Mouse (Mus musculus) CD4-positive helper T cell, adult 2 months (primary cell): Measurements from ENCODE around the gene Tfb1m.

Experiments used
- DNase-seq: peaks from one replicate; pipeline ENCODE4 v3.0.0-alpha.2; 2012; ENCODE audit warnings: low read depth, missing footprints, low spot score

Tfb1m gene

GRCm38 (mm10) chr17:3557331-3558311 is at the start of gene Tfb1m:
Tfb1m (minus strand) TSS chr17:3557781.
- peak; percentile 98 for DNase-seq

- DNase-seq, result no peak
These were observed 45.5 kb upstream of the Tfb1m start for GRCm38 (mm10) chr17:3602954-3603672.

GRCm38 (mm10) chr17:3598393-3598792 is 40.8 kb upstream of the Tfb1m start:
- DNase-seq, result no peak

GRCm38 (mm10) chr17:3597866-3598265 is 40.3 kb upstream of the Tfb1m start:
- DNase-seq, result no peak

- no peak for DNase-seq
These were observed 39.5 kb upstream of the Tfb1m start for GRCm38 (mm10) chr17:3597130-3597529.

DNA sequence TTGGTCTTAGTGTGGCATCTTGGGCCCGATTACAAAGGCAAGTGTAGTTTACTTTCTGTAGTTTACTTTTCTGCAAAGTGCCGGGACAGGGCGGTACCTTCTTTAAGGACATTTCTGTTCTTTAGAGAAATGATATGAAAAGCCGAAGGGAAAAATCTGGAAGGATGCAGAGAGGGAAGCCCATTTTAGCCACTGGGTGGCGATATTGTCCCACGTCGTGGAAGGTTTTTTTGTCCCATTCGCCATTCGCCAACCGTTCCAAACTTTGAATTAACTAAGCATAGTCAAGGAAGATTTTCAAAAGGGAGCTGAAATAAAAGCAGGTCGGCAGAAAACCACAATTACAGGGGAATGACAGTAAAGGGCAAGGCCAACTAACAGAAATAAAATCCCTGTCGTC is 13.3 kb upstream of the Tfb1m start:
- DNase-seq, result peak; percentile 10

- DNase-seq, result peak; percentile 27
These were observed 4.8 kb upstream of the Tfb1m start for GRCm38 (mm10) chr17:3562405-3562804.

- DNase-seq, result peak; percentile 32
These were observed 3.0 kb upstream of the Tfb1m start for GRCm38 (mm10) chr17:3560534-3560933.

DNA sequence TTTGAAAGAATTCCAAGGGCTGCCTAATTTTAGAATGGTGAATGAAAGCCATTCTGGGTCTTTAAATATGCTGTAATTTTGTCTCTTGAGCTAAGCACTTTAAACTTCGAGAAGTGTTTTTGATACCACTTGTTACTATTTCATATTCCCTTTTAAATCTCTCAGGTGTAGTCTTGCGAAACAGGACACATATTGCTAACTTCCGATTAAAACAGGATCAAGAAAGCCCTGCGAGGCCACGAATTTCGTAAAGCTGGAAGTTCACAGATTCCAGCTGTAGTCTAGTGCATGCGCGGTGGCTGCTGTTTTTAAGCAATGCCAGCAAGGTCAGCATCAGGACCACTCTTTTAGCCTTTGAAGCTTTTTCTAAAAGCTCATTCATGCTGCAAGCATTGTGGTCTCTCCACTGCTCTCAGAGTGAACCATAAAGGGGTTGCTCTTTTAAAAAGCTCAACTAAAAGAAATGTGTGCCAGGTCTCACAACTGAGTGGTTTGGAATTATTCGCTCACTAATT is 832 bp upstream of the Tfb1m start:
- DNase-seq, result no peak

GRCm38 (mm10) chr17:3556251-3556650 is 1.3 kb downstream of the Tfb1m start:
- DNase-seq, result no peak

- DNase-seq, result no peak
These were observed 9.9 kb downstream of the Tfb1m start for GRCm38 (mm10) chr17:3547725-3548124.

DNA sequence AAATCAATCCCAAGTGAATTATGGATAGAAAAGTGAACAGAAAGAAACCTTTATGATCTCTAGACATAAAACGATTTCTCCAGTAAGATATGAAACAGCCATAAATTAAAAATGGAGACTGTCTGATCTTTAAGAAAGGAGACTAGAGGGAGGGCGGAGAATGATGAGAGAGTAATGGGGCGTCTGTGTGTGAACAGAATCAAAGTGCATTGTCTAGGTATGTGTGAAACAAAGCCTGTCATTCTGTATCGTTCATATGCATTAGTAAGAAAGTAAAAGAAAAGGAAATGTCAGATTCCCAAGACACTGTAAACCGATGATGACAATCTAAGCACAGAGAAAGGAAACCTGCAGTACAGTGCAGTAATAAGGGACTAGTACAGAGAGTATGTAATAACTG is 16.5 kb downstream of the Tfb1m start:
- DNase-seq, result no peak

DNA sequence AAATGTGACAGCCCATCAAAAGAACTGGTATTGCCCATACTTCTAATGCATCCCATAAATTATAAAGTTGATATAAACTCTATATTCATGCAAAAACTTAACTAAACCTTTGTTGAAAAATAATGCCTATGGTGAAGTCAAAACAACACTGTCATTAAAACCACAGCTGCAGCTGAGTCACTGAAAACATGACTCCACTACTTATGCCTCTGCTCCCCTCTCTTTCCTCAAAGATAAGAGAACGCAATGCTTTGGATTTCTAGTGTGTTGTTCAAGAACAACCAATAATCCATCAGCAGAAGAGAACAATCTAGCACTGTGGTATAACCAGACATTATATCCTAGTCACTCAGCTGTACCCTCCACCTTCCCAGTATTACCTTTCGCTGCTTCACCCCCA is 17.3 kb downstream of the Tfb1m start:
- DNase-seq, result no peak

- peak; percentile 40 for DNase-seq
These were observed 24.2 kb downstream of the Tfb1m start for GRCm38 (mm10) chr17:3533425-3533824.

GRCm38 (mm10) chr17:3532254-3532653 is 25.3 kb downstream of the Tfb1m start, which contains the start of gene Cldn20:
Cldn20 (plus strand) TSS chr17:3532554.
- DNase-seq, result no peak

- DNase-seq, result no peak
These were observed 25.9 kb downstream of the Tfb1m start for GRCm38 (mm10) chr17:3531641-3532040.

DNA sequence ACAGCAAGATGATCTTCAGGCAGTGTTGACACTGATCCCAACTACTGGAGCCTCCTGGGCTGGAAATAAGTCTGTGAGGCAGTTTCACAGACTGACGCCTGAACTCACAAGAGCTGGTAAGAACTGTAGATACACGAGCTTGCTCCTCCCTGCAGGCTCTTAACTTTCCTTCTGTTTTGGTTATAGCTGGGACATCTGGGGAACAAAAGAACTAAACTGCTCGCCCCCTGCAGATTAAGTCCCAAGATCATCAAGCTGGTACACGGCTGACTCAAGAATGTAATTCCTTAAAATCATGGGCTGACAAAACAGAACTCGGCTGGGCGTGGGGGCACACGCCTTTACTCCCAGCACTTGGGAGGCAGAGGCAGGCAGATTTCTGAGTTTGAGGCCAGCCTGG is 27.0 kb downstream of the Tfb1m start:
- no peak for DNase-seq

GRCm38 (mm10) chr17:3529523-3529922 is 28.1 kb downstream of the Tfb1m start:
- DNase-seq, result no peak

GRCm38 (mm10) chr17:3527841-3528471 is 29.6 kb downstream of the Tfb1m start:
- no peak for DNase-seq

DNA sequence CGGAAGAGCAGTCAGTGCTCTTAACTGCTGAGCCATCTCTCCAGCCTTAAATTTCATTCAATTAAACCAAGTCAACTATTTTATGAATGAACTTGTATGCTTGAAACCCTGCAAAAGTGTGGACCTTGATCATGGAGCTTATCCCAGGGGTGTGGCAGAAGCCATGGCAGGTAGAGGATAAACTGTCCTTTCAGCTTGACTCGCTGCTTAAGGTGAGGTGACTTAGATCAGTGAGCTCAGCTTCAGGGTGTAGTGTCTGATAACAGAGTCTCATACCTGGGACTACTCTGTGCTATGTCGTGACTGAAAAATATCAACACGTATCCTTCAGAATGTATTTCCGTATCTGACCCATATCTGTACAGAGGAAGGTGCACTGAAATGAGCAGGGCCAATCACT is 37.2 kb downstream of the Tfb1m start:
- no peak for DNase-seq

- DNase-seq, result no peak
These were observed 41.2 kb downstream of the Tfb1m start for GRCm38 (mm10) chr17:3516406-3516805.

DNA sequence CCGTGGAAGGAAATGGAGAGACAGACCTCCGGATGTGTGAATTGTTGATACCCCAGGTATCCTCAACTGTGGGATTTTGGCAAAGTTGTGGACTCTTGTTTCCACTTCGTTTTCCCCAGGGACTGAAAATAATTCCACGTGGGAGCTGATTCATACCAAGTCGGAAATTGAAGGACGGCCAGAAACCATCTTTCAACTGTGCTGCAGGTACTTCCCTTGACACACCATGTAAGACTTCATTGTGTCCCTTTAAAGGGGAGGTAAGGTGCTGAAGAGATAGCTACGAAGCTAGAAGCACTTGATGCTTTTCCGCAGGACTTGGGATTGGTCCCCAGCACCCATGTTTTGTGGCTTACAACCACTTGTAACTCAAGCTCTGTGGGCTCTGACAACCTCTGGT is 41.7 kb downstream of the Tfb1m start:
- DNase-seq, result no peak
